Mouse (Mus musculus): ENCODE data around the gene Itpa.

The Itpa gene

DNA sequence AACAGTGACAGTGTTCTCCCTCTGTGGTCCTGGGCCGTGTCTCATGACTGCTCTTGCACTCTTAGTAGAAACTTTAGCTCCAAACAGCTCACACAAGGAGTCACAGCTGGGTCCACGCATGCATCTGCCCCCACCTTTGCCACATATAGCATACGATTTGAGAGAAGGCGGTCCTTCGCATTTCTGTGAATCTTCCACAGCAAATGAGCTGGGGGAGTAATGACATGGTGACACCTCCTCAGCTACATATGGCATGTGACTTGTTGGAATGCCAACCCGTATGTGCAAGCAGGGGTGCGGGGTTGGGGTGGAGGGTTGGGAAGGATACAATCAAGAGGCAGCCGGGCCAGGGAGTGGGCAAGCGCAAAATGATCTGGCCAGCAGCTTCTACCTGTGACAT lies 10.9 kb upstream of the Itpa start:
- no peak for DNase-seq (ENCODE audit: low spot score)

- DNase-seq (ENCODE audit: low spot score) = no peak
Observed at GRCm38 (mm10) chr2:130657541-130657940, 9.9 kb upstream of the Itpa start.

GRCm38 (mm10) chr2:130658530-130658929 lies 8.9 kb upstream of the Itpa start:
- DNase-seq (ENCODE audit: low spot score) = no peak

DNA sequence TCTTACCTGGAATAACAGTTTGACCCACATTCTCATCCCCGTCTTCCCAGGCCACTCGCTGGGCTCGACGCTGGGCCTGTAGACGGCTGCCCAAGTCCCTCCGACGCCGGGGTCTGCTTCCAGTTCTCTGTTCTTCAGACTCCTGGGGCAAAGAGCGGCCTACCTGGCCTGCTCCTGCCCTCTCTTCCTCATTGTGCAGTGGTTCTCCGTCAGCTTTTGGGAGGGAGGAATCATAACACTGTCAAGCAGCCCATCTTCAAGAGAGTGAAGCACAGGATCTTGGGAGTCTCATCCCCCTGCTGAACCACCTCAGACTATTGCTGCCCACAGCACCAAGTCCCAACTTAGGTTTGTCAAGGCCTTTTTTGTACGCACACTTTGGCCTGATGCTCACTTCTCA lies 4.1 kb upstream of the Itpa start:
- DNase-seq (ENCODE audit: low spot score) = no peak

- DNase-seq (ENCODE audit: low spot score) = peak; percentile 86
Observed at GRCm38 (mm10) chr2:130664102-130664701, 3.2 kb upstream of the Itpa start, which contains the start of gene Ddrgk1. Gene Ddrgk1, minus strand, starts transcription at chr2:130664659.

GRCm38 (mm10) chr2:130677211-130677610 lies 9.8 kb downstream of the Itpa start:
- DNase-seq (ENCODE audit: low spot score) = no peak

GRCm38 (mm10) chr2:130679154-130679553 lies 11.7 kb downstream of the Itpa start:
- no peak for DNase-seq (ENCODE audit: low spot score)

DNA sequence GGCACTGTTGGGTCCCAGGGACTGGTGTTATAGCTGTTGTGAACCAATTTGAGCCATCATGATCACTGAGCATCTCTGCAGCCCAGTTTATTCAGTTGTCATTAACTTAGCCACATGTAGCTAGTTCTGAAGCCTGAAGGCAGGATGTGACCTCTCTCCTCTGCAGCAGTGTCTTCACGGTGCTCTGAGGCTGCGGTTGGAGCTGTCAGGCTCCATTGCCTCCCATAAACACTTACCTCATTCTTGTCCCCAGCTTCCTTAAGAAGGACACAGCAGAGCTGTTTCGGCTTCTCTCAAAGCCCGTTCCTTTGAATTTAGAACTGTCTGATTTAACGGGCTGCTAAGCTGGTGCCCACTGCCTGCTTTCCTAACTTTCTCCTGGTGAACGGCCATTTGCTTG lies 12.5 kb downstream of the Itpa start:
- no peak for DNase-seq (ENCODE audit: low spot score)

DNA sequence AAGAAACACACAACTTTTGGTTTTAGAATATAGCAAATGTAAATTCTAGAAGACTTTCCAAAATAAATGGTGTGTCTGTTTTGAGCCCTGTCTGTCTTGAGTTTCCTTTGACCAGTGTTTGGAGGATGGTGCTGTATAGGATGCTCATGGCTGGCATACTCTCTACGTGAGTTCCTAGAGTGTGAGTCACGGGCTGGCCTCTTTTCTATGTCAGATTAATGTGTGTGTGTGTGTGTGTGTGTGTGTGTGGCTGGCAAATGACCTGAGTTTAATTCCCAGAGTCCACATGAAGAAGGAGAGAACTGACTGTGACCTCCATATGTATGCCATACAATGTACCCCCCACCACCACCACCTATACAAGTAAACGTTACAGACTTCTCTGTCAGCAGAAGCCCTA lies 14.1 kb downstream of the Itpa start:
- DNase-seq (ENCODE audit: low spot score) = no peak

- no peak for DNase-seq (ENCODE audit: low spot score)
Observed at GRCm38 (mm10) chr2:130685426-130685825, 18.0 kb downstream of the Itpa start.

- DNase-seq (ENCODE audit: low spot score) = no peak
Observed at GRCm38 (mm10) chr2:130689011-130689410, 21.6 kb downstream of the Itpa start.

GRCm38 (mm10) chr2:130693563-130693962 lies 26.2 kb downstream of the Itpa start:
- no peak for DNase-seq (ENCODE audit: low spot score)

DNA sequence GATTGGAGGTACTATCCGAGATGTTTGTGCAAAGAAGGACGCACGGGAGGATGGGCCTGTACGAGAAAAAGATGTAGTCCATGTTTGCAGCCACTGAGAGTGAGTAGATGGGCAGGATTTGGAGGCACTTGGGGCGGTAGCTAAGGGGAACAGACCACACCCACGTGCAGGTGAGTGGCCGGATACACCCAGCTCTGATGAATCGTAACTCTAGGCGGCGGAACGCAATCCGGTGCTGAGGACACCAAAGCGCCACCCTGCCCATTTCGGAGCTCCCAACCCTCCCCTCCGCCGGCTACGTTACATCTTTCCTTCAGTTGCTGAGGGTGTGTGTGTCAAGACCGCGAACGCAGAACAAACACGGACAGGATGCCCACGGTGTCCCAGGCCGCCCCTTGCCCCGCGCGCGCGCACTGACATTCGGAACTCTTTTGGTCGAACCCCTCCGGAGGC lies 29.3 kb downstream of the Itpa start:
- DNase-seq (ENCODE audit: low spot score) = no peak

GRCm38 (mm10) chr2:130697153-130697810 lies 29.9 kb downstream of the Itpa start, which contains the start of gene Slc4a11:
Gene Slc4a11, minus strand, starts transcription at chr2:130697519.
- peak; percentile 38 for DNase-seq (ENCODE audit: low spot score)

GRCm38 (mm10) chr2:130697821-130698266 lies 30.4 kb downstream of the Itpa start:
- no peak for DNase-seq (ENCODE audit: low spot score)

GRCm38 (mm10) chr2:130704040-130705001 lies 36.9 kb downstream of the Itpa start:
- DNase-seq (ENCODE audit: low spot score) = no peak

GRCm38 (mm10) chr2:130705178-130705577 lies 37.8 kb downstream of the Itpa start:
- DNase-seq (ENCODE audit: low spot score) = no peak

DNA sequence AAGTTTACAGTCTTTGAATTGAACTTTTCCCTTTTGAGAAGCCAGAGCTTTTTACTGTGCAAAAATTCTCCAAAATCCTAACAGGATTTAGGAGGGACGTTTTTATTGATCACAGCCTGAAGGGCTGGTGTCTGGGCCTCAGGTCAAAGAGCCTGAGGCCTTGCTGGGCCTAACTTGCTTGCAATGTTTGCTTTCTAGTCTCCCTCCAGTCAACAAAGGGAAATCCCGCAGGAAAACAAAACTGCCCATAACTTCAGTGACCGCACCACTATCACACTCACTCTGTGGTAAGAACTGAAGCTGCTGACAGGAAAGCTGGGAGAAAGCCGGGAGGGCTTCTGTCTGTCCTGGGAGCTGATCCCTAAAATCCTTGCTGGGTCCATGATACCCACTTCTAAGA lies 39.2 kb downstream of the Itpa start:
- DNase-seq (ENCODE audit: low spot score) = no peak

GRCm38 (mm10) chr2:130707057-130707456 lies 39.6 kb downstream of the Itpa start:
- DNase-seq (ENCODE audit: low spot score) = no peak

GRCm38 (mm10) chr2:130717951-130718350 lies 50.5 kb downstream of the Itpa start:
- no peak for DNase-seq (ENCODE audit: low spot score)

GRCm38 (mm10) chr2:130724369-130724768 lies 57.0 kb downstream of the Itpa start:
- DNase-seq (ENCODE audit: low spot score) = no peak

DNA sequence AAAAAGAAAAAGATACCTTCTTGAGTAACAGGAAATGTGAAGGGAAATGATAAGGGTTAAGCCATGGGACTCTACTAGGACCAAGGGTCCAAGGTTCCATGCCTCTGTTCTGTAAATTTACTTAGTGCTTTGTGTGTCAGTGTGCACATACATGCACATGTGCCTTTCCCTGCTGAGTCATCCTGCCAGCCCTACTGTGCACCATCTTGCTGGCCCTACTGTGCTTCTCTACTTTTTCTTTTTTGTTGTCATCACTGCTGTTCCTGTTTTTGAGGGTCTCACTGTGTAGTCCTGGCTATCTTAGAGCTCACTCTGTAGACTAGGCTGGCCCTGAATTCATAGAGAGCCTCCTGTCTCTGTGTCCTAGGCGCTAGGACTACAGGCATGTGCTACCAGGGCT lies 60.3 kb downstream of the Itpa start:
- no peak for DNase-seq (ENCODE audit: low spot score)
